Mouse (Mus musculus) heart, postnatal 4 days (tissue): ENCODE data around the gene Entpd2. TPM values are rescaled to one million over a fixed set of nuclear protein-coding genes. Genes with fewer than 3 reads are reported as not detected.
A peak's percentile ranks its signal among the peaks of the same experiment; 100 is the strongest.
"Not testable (repeated sequence)": the region's sequence is repeated elsewhere in the genome, so short reads cannot be mapped to it uniquely, and the experiment has no call there.

Experiments used
- DNase-seq: peaks from one replicate; pipeline ENCODE4 v3.0.0; 2021
- total RNA-seq, 2 experiments: library from RNA; stranded (reverse); gene quantifications; 2 replicates each; pipeline ENCODE4 v1.2.3; 2021

Gene Entpd2
- total RNA-seq, 2 experiments from 2014 or later, result 5.7 to 8.5 TPM

DNA sequence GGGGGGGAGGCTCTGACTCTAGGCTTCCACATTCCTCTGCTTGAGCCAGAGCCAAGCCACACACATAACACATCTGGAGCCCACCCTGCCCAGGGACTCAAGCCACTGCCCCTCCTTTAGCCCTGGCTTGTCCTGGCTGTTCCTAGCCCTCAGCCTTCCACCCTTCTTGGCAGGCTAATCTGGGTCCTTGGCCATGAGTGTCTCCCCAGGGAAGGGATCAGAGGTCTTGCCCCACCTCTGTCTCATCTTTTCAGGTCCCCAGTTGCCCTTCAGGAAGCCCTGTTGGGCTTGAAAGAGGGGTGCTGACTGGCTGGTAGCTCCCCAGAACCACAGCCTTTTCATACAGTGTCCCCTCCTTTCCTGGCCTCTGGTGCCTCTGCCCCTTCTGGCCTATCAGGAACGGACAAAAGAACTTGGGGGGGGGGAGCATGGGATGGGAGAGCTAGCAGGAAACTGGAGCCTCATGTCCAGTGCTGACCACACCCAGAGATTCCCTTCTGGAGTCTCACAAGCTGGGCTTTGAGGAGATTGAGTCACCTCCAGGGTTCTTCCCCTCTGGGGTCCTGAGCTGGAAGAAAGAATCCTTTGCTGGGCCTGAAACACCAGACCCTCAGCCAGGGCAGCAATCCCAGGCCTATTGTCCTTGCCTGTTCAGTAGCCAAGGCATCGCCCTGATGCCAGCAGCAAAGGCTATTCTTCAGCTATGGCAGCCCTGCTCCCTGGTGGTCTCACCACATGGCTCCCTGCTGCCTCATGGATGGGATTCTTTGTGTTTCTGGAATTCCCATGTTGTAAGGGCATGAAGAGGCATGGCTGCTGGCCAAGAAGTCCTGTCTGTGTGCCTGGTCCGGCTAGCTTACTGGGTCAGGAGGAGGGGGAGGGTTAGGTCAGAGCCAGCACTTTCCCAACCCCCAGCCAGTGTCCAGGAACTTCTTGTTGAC is 1.1 kb upstream of the Entpd2 start:
- DNase-seq, result peak; percentile 33

DNA sequence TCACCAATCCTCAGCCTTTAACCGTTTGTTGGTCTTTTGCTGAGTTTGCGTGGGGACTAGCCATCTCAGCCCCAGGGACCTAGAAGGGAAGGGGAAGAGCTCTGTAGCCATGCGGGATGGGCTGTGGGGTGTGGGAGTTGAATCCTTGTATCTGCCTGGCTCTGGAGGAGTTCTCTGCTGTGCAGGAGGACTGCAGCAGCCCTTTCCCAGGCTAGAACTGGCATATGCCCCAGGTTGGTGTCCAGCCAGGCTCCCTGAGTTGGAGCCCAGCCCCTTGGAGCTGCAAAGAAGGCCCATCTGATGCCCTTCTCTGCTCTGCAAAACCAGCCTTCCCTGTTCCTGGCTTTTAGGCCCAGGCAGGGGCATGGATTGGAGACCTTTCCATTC is 916 bp downstream of the Entpd2 start:
- DNase-seq, result peak; percentile 27

DNA sequence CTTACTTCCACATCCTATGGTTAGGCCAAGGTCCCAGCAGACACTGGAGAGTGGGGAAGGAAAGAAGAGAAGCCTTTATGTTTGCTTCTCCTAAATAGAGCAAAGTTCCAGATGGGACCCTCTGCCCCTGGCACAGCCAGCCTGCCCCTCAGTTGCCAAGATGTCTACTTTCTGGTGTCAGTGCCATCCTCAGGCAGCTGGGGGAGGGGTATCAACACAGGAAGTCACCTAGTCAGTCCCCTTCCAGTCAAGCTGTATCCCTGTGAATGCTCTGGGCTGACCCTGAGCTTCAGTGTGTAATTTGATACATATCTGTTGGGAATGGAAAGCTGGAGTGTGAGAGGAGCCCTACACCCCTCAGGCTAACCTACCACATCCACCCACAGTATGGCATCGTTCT is 1.3 kb downstream of the Entpd2 start:
- no peak for DNase-seq

DNA sequence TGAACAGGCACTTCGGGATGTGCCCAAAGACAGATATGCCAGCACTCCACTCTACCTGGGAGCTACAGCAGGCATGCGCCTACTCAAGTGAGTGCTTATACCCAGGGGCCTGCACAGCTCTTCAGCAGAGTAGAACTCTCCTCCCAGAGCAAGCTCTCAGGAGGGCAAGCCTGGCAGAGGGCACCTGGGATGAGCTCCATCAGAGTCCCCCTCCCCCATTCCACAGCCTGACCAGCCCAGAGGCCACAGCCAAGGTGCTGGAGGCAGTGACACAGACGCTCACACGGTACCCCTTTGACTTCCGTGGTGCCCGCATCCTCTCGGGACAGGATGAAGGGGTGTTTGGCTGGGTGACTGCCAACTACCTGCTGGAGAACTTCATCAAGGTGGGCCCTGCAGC is 2.4 kb downstream of the Entpd2 start:
- DNase-seq, result no peak

DNA sequence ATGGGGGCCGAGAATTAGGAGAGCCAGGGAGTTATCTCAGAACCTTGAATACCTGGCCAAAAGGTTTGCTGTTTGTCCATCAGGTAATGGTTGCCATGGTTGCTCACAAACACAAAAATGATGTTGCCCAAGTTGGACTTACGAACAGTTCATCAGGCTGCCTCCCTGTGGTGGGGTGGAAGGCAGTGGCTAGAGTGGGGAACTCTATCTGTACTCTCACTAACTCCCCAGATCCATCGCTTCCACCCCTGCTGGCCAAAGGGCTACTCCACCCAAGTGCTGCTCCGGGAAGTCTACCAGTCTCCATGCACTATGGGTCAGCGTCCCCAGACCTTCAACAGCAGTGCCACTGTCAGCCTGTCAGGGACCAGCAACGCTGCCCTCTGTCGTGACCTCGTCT is 3.4 kb downstream of the Entpd2 start, which contains the start of gene Npdc1:
Gene Npdc1 (plus strand): TSS at position 301 of the 400 bp plus-strand sequence.
- no peak for DNase-seq

DNA sequence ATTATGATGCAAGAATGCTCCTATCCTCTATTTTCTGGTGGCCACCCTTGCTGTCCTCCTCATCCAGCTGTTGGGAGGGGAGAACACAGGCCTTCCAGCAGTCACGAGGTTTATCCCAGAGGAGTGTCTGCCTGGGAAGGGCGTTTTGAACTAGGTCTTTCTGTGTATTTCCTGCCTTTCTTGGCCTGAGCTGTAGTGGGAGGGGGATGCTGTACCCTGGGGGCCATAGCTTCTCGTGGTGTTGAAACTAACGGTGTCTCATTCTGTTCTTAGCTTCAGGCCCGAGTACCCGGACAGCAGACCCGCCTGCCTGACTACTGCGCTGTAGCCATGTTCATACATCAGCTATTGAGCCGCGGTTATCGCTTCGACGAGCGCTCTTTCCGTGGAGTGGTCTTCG is 4.6 kb downstream of the Entpd2 start:
- DNase-seq, result peak; percentile 36

DNA sequence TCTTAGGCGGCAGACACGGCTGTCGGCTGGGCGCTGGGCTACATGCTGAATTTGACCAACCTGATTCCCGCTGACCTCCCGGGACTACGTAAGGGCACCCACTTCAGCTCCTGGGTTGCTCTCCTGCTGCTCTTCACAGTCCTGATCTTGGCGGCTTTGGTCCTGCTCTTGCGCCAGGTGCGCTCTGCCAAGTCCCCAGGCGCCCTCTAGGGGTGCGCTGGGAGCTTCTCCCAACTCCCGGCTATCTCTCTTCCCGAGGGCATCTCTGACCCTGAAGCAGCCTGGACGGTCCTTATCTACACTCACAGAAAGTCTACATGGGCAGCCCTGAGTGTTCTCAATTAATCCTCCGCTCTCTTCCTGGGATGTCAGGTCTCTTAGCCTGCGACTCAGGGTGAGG is 5.1 kb downstream of the Entpd2 start:
- peak; percentile 64 for DNase-seq

DNA sequence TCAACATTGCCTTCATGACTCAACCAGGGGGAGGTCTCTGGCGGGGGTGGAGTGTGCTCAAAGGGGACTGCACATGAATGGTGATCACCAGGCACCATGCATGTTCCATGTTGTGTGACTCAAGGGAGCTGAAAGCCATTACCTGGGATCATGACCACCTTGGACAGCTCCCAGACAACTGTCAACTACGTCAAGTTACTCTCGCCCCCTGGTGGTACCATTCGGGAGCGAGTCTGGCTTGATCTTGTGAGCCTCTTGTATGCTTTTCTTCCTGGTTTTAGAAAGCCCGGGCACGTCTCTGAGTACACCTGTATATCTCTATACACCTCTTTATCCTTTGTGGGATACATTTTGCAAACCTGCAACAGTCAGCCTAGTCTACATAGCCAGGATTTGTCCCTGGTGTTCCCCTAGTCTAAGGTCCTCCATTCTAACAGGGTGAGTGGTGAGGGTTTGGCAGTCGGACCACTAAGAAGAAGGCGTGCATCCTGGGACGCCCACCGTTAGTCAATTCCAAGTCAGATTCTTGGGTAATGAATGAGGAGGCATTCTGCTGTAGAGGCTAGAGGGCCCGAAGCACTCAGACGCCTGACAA is 6.8 kb downstream of the Entpd2 start:
- peak; percentile 87 for DNase-seq

DNA sequence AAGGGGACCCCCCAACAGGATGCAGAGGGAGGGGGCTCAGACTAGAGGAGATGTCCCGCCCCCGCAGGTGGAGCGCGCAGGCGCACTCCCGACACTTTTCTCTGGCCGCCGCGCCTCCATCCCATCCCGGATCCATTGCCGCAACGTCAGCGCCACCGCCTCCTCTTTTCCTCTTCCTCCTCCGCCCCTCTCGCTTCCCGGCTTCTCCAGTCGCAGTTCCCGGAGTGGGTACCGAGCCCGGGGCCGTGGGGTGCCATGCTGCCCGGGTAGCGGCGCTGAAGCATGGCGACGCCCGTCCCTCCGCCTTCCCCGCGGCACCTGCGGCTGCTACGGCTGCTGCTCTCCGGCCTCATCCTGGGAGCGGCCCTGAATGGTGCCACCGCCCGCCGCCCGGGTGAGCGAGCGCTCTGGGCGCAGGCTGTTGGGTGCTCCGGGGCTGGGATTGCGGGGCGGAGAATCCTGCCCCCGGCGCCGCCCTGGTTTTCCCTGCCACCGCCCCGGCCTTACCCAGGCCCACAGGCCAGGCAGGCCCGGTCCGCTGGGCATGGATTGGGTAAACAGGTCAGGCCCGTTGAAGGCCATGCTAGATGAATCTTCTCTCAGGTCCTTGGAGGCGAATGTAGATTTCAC is 7.4 kb downstream of the Entpd2 start:
- DNase-seq, result peak; percentile 76

DNA sequence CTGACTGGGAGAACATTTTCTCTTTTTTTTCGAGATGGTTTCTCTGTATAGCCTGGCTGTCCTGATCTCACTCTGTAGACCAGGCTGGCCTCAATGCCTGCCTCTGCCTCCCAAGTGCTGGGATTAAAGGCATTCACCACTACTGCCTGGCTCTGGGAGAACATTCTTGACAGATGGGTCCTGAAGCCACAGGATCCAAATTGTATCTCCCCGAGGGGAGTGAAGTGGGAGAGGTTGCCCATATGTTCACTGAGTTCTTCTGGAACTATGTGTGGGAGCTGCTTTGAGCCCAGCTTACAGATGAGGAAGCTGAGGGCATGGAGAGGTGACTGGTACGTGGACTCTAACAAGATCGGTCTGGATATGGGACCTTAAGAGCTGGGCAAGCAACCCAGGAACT is 8.3 kb downstream of the Entpd2 start:
- DNase-seq, result no peak

DNA sequence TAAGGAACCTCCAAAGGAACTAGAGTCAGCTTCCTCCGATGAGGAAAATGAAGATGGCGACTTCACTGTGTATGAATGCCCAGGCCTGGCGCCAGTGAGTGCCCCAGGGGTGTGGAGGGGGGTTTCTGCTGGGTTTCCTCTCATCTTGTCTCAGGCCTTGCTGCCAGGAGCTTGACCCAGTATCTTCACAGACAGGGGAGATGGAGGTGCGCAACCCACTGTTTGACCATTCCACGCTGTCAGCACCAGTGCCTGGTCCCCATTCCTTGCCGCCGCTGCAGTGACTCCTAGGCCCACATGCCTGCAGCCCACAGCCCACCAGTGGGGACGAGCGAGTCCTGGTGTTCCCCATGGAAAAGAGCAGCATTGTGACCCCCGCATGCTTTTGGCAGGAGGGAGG is 13.2 kb downstream of the Entpd2 start:
- no peak for DNase-seq

DNA sequence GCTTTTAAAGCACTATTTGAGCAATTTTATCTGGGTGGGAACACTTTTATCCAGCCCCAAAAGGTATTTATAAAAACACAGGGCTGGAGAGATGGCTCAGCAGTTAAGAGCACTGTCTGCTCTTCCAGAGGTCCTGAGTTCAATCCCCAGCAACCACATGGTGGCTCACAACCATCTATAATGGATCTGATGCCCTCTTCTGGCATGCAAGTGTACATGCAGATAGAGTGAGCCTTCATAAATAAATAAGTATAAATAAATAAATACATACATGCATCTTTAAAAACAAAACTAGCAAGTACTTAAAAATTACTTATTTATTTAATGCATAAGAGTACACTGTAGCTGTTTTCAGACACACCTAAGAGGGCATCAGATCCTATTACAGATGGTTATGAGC is 17.8 kb downstream of the Entpd2 start:
- DNase-seq, result not testable (repeated sequence)

DNA sequence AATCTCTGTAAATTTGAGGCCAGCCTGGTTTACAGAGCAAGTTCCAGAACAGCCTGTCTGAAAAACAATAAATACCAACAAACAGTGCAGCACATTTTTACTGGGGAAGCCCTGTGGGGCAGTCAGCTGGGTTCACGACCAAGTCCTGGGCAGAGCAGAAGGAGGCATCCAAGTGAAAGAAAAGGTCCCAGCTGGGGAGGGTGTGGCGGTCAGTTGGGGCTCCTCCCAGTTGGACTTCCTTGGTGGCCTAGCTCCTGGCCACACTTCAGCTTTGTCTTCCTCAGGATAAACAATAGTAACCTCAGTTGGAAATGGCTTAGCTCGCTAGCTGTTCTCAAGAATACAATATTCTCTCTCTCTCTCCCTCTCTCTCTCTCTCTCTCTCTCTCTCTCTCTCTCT is 21.8 kb downstream of the Entpd2 start:
- no peak for DNase-seq

DNA sequence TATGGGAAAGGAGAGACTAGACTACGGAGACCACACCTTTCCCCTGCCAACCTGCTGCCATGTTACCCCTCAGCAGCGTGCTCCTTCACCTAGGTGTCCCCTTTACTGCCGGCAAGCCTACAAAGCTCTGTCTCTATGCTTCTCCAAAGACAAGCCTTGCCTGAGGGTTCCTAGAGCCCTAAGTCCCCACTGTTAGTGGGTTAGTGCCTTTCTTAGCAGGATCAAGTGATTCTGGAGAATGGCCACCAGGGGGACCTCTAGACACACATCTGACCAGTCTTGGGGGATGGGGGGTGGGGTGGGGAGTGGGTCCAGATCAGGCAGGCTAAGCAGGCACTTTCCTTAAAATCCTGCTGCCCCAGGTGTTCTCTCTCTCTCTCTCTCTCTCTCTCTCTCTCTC is 26.2 kb downstream of the Entpd2 start:
- DNase-seq, result peak; percentile 53

DNA sequence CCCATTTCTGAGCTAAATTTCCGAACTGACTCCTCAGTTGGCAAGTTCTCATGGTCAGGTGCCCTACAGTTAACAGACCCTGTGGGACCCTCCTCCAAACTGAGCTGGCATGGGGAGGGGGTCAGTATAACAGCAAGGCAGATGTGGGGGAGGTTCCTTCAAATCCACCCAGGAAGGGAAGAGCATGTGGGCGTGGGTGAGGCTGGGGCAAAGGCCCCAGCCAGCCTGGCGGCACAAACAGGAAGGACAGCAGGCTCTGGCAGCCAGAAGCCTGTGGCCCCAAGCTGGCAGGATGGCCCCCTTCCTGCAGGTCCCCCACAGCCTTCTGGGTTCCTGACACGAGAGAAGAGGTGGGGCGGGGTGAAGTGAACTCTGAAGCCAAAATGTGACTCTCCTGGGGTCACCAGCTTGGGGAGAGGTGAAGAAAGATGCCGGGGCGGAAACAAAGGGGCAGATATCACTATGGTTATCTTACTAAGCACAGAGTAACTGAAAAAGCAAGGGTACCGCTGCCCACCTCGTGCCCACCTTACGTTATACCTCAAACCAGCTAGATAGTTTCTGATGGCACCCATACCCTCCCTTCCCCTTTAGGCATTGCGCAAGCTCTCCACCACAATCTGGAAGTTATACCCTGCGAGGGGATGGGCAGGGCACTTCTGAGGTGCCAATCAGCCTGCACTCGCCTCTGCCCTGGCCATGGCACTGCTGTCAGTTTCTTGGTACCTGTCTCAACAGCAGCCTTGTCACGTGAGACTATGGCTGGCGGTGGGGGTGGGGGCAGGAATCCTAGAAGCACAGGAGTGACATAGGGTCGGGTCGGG is 27.1 kb downstream of the Entpd2 start, which contains the start of gene Fut7:
Gene Fut7 (plus strand): TSS at position 681 of the 824 bp plus-strand sequence.
- DNase-seq, result no peak

DNA sequence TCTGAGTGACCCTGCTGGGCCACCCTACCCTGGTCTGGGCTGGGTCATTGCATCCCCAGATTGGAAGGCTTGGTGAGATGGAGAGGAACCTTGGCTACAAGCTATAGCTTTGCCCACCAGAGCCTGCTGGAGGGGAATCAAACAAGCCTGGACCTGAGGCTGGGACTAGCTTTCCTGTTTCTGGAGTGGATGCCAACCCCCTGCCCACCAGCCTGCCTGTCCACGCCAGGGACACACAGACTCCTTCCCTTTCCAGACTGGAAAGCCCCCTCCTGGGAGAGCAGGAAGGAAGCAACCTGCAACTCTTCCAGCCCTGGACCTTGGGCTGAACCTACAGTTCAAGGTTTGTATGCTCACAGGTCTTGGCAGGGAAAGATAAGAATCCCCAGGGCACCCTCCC is 28.0 kb downstream of the Entpd2 start:
- no peak for DNase-seq

DNA sequence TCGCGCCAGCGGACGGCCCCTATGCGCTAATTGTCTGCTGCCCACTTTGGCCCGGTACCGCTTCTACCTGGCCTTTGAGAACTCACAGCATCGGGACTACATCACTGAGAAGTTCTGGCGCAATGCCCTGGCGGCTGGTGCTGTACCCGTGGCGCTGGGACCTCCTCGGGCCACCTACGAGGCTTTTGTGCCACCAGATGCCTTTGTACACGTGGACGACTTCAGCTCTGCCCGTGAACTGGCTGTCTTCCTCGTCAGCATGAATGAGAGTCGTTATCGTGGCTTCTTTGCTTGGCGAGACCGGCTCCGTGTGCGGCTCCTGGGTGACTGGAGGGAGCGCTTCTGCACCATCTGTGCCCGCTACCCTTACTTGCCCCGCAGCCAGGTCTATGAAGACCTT is 29.8 kb downstream of the Entpd2 start:
- no peak for DNase-seq

DNA sequence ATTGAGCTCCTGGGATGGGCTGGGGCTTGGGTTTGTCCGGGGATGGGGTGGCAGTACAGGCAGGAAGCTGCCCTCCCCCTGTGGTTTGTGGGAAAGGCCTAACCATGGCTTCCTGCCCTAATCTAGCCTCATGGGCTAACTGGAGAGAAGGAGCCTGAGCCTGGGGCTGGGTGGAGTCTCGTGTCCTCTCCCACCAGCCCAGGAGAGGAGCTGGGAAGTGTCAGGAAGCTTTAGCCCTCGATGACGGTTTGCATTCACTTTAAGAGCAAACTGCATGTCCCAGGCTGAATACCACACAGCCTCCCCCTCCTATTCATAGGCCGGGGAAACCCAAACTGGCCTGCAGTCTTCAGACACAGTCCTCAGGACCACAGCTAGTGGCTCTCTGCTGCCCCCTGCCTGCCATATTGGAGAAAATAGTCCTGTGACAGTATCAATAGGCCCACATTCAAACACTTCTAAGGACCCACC is 31.1 kb downstream of the Entpd2 start:
- peak; percentile 74 for DNase-seq

DNA sequence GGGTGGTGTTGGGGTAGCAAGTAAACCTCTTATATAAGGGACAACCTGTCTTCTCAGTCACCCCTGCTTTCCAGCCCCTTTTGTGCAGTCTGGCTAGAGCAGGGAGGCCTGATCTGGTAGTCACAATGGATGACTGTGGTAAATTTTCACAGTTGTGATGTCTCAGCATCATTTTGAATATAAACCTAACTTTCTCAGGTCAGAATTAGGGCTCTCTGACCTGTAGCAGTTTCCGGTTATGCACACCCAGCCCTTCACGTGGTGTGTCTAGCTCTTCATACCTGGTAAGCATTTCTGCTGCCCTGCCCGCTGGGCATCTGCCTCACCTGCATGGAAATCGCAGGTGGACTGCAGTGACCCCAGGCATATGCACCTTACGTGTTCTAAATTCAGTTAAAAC is 31.6 kb downstream of the Entpd2 start:
- no peak for DNase-seq

DNA sequence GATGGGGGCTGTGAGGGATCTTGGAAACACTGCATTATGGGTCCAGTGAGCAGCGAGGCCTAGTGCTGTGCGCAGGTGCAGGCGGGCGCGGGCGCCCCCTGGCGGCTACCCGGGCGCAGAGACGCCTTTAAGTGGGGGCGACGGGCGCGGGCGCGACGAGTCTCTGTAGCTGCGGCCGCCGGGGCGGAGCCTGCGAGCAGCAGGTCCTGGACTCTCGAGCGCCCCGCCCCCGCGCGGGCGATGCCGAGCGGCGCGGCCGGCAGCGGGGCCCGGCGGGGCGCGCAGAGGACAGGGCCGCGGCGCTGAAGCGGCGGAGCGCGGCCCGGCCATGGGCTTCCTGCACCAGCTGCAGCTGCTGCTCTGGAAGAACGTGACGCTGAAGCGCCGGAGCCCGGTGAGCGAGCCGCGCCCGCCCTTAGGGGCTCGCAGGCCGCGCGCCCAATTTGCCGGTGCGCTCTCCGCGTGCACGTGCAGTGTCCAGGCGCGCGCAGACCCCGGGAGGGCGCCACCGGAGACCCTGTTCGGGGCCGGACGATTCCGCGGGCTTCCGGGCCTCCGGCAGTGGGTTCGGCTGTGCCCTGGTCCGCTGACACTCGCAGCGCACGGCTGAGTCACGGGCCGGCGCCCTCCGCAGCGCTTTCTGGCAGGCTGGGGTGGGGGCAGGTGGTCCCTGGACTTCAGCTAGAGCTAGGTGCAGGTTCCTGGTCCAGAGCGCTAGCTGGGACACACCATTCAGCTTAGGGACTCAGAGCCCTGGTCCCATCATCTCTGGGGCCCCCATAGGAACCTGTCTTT is 33.0 kb downstream of the Entpd2 start, which contains the start of gene Abca2:
Gene Abca2 (plus strand): TSS at position 262 of the 795 bp plus-strand sequence.
- peak; percentile 96 for DNase-seq

DNA sequence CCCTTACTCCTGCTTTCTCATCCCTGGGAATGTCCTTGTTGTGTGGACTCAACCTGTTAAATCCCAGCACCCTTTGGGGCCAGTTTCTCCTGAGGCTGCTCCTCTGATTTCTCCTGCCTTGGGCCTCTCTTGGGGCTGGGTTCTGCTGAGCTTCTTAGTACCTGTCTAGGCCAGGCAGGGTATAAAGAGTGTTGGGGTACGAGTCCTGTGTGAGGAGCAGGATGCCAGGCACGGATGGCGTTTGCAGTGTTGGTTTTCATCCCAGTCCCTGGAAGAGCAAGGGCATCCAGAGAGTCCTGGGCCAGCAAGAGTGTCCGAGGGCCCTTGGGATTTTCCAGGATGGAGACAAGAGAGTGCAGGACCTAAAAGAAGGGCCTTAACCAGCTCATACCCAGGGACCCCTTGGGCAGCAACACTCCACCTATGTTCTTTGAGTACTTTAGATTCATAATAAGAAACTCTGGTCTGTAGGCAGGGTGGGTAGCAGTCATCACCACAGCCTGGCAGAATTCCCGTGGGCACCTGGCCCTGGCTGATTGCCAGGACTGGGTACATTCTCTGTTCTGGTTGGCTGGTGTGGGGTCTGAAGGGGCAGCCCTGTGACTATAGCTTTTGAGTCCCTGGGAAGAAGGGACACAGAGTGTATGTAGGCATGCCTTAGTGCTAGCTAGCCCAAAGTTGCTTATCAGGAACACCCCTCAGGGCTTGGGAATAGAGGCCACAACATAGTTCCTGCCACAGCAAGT is 33.9 kb downstream of the Entpd2 start:
- DNase-seq, result peak; percentile 36
